Mouse (Mus musculus): ENCODE data around the gene Btbd2. TPM values are rescaled to one million over a fixed set of nuclear protein-coding genes. Genes with fewer than 3 reads are reported as not detected.
"Not testable (repeated sequence)": the region's sequence is repeated elsewhere in the genome, so short reads cannot be mapped to it uniquely, and the experiment has no call there.

Btbd2 gene
- total and polyA plus RNA-seq, 2 experiments from 2014 or later = 82.8 to 213 TPM

DNA sequence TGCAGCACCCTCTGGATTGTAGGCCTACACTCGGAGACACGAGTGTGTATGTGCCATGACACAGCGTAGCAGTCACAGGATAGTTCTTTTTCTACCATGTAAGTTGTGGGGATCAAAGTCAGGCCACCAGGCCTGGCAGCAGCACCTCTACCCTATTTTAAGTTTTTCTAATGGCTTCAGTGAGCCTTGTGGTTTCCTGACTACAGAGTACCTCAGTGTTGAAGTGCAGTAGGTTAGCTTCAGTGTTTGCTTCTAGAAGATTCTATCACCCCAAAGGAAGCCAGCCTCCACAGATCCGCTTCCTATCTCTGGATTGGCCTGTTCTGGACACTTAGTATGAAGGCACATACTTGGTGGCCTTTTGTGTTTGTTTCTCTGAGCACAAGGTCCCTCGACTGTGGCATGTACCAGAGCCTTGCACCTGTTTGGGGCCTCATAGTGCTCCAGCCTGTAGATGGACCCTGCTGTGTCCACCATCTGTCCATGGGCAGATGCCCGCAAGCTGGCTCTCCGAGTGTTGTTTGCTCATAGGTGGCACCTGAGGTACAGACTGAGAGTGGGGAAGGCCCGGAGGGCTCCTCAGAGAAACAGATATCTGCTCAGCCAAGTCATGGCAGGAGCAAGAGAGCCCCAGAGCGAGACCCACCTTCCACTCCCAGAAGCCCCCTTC lies 46.6 kb downstream of the Btbd2 start:
- no peak for TF ChIP-seq CTCF (IDR thresholded peaks at IDR 0.05; ENCODE audit: low read depth)
- 85% methylated on average over 9 of the region's 9 CpGs for WGBS
- no peak overlapping the region for H3K4me2 ChIP-seq (ENCODE audit: low read depth, low read length)
- H3K9ac ChIP-seq (replicated peaks; ENCODE audit: low read length) = no peak overlapping the region
- H3K9me3 ChIP-seq (ENCODE audit: low read length) = no peaks in the 10 kb centered on the region
- H3K27me3 ChIP-seq (ENCODE audit: insufficient read depth, low read length) = no peaks in the 10 kb centered on the region
- no peak overlapping the region for H3K27ac ChIP-seq
- no peak overlapping the region for H3K4me3 ChIP-seq (ENCODE audit: low read length)
- DNase-seq (ENCODE audit: low spot score) = no peak
- H3K4me1 ChIP-seq (ENCODE audit: insufficient read depth, low read length) = no peaks in the 10 kb centered on the region
- H3K36me3 ChIP-seq (ENCODE audit: insufficient read depth, low read length) = peaks cover 41% of the 10 kb centered on the region
- ATAC-seq = no peak

DNA sequence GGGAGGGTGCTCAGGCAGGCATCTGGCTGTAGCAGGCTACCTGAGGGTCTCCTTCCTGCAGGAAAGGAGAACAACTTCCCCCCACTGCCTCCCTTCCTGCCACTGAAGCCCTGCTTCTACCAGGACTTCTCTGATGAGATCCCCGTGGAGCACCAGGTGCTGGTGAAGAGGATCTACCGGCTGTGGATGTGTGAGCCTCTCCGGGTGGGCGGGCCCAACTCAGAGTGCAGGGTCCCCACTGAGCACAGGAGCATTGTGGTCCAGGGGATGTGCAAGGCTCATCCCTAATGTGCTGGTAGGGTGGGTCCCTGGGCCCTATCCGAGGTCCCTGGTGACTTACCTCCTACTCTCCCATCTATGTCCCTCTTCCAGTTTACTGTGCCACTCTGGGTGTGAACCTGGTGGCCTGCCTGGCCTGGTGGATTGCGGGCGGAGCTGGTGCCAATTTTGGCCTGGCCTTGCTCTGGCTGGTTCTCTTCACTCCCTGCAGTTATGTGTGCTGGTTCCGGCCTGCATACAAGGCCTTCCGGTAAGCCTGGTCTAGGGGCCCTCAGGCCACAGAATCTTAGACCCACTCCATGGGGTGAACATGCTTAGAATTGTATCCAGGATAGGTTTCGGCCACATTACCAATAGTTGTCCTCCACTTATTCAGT lies 47.5 kb downstream of the Btbd2 start:
- 94% methylated on average over 10 of the region's 10 CpGs for WGBS
- no peak overlapping the region for H3K4me2 ChIP-seq (ENCODE audit: low read depth, low read length)
- DNase-seq (ENCODE audit: low spot score) (no peak), ATAC-seq (no peak)
- peaks cover 34% of the 10 kb centered on the region for H3K36me3 ChIP-seq (ENCODE audit: insufficient read depth, low read length)
- no peaks in the 10 kb centered on the region for H3K4me1 ChIP-seq (ENCODE audit: insufficient read depth, low read length)
- TF ChIP-seq CTCF (IDR thresholded peaks at IDR 0.05; ENCODE audit: low read depth) = no peak
- H3K27ac ChIP-seq = no peak overlapping the region
- no peaks in the 10 kb centered on the region for H3K9me3 ChIP-seq (ENCODE audit: low read length)
- no peak overlapping the region for H3K9ac ChIP-seq (replicated peaks; ENCODE audit: low read length)
- no peaks in the 10 kb centered on the region for H3K27me3 ChIP-seq (ENCODE audit: insufficient read depth, low read length)
- no peak overlapping the region for H3K4me3 ChIP-seq (ENCODE audit: low read length)

- Histone ChIP-seq H3K27me3 (ENCODE audit: insufficient read depth, low read length) (no peaks in the 10 kb centered on the region), H3K36me3 (ENCODE audit: insufficient read depth, low read length) (peaks cover 34% of the 10 kb centered on the region), H3K9ac (replicated peaks; ENCODE audit: low read length) (no peak overlapping the region), H3K9me3 (ENCODE audit: low read length) (no peaks in the 10 kb centered on the region), H3K27ac (no peak overlapping the region), H3K4me1 (ENCODE audit: insufficient read depth, low read length) (peaks cover 7% of the 10 kb centered on the region), H3K4me3 (ENCODE audit: low read length) (no peak overlapping the region), H3K4me2 (ENCODE audit: low read depth, low read length) (no peak overlapping the region)
- 93% methylated on average over 3 of the region's 3 CpGs for WGBS
- ATAC-seq (no peak), DNase-seq (ENCODE audit: low spot score) (no peak)
- no peak for TF ChIP-seq CTCF (IDR thresholded peaks at IDR 0.05; ENCODE audit: low read depth)
Observed at GRCm38 (mm10) chr10:80608435-80608834, 48.4 kb downstream of the Btbd2 start.

DNA sequence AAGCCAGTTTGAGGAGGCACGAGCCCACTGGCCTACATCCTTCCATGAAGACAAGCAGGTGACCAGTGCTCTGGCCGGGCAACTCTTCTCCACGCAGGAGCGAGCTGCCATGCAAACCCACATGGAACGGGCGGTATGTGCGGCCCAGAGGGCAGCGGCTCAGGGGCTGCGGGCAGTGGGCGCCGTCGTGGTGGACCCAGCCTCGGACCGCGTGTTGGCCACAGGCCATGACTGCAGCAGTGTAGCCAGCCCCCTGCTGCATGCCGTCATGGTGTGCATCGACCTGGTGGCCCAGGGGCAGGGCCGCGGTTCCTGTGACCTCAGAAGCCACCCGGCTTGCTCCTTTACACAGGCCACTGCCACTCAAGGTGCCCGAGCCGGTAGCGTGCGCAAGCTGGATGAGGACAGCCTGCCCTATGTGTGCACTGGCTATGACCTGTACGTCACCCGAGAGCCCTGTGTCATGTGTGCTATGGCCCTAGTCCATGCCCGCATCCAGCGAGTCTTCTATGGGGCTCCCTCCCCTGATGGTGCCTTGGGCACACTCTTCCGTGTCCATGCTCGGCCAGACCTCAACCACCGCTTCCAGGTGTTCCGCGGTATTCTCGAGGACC lies 50.0 kb downstream of the Btbd2 start:
- DNase-seq (ENCODE audit: low spot score) (no peak), ATAC-seq (no peak)
- Histone ChIP-seq H3K4me2 (ENCODE audit: low read depth, low read length) (no peak overlapping the region), H3K36me3 (ENCODE audit: insufficient read depth, low read length) (peaks cover 30% of the 10 kb centered on the region), H3K27me3 (ENCODE audit: insufficient read depth, low read length) (no peaks in the 10 kb centered on the region), H3K4me3 (ENCODE audit: low read length) (no peak overlapping the region), H3K27ac (no peak overlapping the region), H3K4me1 (ENCODE audit: insufficient read depth, low read length) (peaks cover 14% of the 10 kb centered on the region), H3K9me3 (ENCODE audit: low read length) (no peaks in the 10 kb centered on the region), H3K9ac (replicated peaks; ENCODE audit: low read length) (no peak overlapping the region)
- 94% methylated on average over 34 of the region's 34 CpGs for WGBS
- TF ChIP-seq CTCF (IDR thresholded peaks at IDR 0.05; ENCODE audit: low read depth) = no peak

DNA sequence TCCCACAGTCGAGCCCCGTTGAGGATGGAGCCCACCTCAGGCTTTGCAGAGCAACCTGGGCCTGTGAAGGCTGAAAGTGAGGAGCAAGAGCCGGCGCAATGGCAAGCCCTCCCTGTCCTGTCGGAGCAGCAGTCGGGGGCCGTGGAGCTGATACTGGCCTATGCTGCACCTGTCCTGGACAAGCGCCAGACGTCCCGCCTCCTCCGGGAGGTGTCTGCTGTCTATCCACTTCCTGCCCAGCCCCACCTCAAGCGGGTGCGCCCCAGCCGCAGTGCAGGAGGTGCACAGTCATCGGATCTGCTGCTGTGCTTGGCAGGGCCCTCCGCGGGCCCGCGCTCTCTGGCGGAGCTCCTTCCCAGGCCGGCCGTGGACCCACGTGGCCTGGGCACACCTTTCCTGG lies 50.6 kb downstream of the Btbd2 start:
- peaks cover 30% of the 10 kb centered on the region for H3K36me3 ChIP-seq (ENCODE audit: insufficient read depth, low read length)
- 91% methylated on average over 22 of the region's 23 CpGs for WGBS
- DNase-seq (ENCODE audit: low spot score) = no peak
- no peak overlapping the region for H3K27ac ChIP-seq
- no peaks in the 10 kb centered on the region for H3K27me3 ChIP-seq (ENCODE audit: insufficient read depth, low read length)
- H3K4me3 ChIP-seq (ENCODE audit: low read length) = no peak overlapping the region
- no peak overlapping the region for H3K4me2 ChIP-seq (ENCODE audit: low read depth, low read length)
- H3K9ac ChIP-seq (replicated peaks; ENCODE audit: low read length) = no peak overlapping the region
- no peak for TF ChIP-seq CTCF (IDR thresholded peaks at IDR 0.05; ENCODE audit: low read depth)
- peaks cover 14% of the 10 kb centered on the region for H3K4me1 ChIP-seq (ENCODE audit: insufficient read depth, low read length)
- H3K9me3 ChIP-seq (ENCODE audit: low read length) = no peaks in the 10 kb centered on the region
- no peak for ATAC-seq

- Histone ChIP-seq H3K36me3 (ENCODE audit: insufficient read depth, low read length) (peaks cover 30% of the 10 kb centered on the region), H3K4me1 (ENCODE audit: insufficient read depth, low read length) (peaks cover 14% of the 10 kb centered on the region)
- H3K9ac ChIP-seq (replicated peaks; ENCODE audit: low read length); H3K27me3 ChIP-seq (ENCODE audit: insufficient read depth, low read length); H3K4me3 ChIP-seq (ENCODE audit: low read length); DNase-seq (ENCODE audit: low spot score); H3K27ac ChIP-seq; H3K9me3 ChIP-seq (ENCODE audit: low read length); ATAC-seq; H3K4me2 ChIP-seq (ENCODE audit: low read depth, low read length): not testable (repeated sequence)
- 72% methylated on average over 2 of the region's 4 CpGs for WGBS
Observed at GRCm38 (mm10) chr10:80605721-80606120, 51.1 kb downstream of the Btbd2 start, which contains the start of gene Gm49322. TSS of gene Gm49322 (plus strand) at chr10:80606021.

DNA sequence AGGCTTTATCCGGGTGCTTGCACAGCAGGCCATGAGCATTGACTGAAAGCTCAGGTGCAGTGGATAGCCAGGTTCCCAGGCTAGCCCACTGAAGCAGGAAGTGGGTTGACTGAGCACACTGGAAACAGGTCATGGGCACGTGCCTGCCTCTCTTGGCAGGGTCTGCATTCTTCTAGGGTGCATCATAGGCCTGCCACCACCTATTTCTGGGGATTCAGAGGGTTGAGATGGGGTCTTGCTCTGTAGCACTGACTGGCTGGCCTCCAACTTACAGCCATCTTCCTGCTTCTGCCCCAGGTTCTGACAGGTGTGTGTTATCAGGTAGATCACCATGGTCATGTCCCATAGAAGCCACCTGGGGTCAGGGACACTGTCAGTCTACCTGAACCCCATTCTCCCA lies 51.9 kb downstream of the Btbd2 start:
- Histone ChIP-seq H3K4me3 (ENCODE audit: low read length) (no peak overlapping the region), H3K4me1 (ENCODE audit: insufficient read depth, low read length) (peaks cover 14% of the 10 kb centered on the region), H3K27ac (no peak overlapping the region), H3K4me2 (ENCODE audit: low read depth, low read length) (no peak overlapping the region), H3K9ac (replicated peaks; ENCODE audit: low read length) (no peak overlapping the region), H3K27me3 (ENCODE audit: insufficient read depth, low read length) (no peaks in the 10 kb centered on the region), H3K36me3 (ENCODE audit: insufficient read depth, low read length) (peaks cover 30% of the 10 kb centered on the region), H3K9me3 (ENCODE audit: low read length) (no peaks in the 10 kb centered on the region)
- DNase-seq (ENCODE audit: low spot score) = no peak
- no peak for TF ChIP-seq CTCF (IDR thresholded peaks at IDR 0.05; ENCODE audit: low read depth)
- 86% methylated on average over 2 of the region's 2 CpGs for WGBS
- no peak for ATAC-seq

Data from hindbrain, postnatal 0 days (tissue).